Mouse (Mus musculus) neural tube, embryonic 15.5 days (tissue): ENCODE measurements around the gene Susd6. TPM values are rescaled to one million over a fixed set of nuclear protein-coding genes. Genes with fewer than 3 reads are reported as not detected.

ENCODE experiments used
- ATAC-seq: fragments of 200-750 bp; cut with Nextera tagmentation; 2 replicates; pipeline ENCODE4 v1.8.0; 2017; ENCODE audit warnings: mild to moderate bottlenecking, moderate TSS enrichment, moderate library complexity; ENCODE audit not compliant: low FRiP score
- H3K27ac ChIP-seq: fragments of 300-500 bp; sonication (generic); replicated peaks from 2 replicates; pipeline ENCODE4 v1.5.1; 2015; ENCODE audit warnings: mild to moderate bottlenecking, inconsistent platforms
- H3K27me3 ChIP-seq: fragments of 300-500 bp; sonication (generic); replicated peaks from 2 replicates; pipeline ENCODE4 v1.6.1; 2015; ENCODE audit warnings: inconsistent platforms
- H3K36me3 ChIP-seq: fragments of 300-500 bp; sonication (generic); 2 replicates; pipeline ENCODE4 v1.6.1; 2015; ENCODE audit warnings: inconsistent platforms
- H3K4me1 ChIP-seq: fragments of 300-500 bp; sonication (generic); 2 replicates; pipeline ENCODE4 v1.6.1; 2015; ENCODE audit warnings: inconsistent platforms
- H3K4me2 ChIP-seq: fragments of 300-500 bp; sonication (generic); 2 replicates; pipeline ENCODE4 v1.6.1; 2015; ENCODE audit warnings: inconsistent platforms, mild to moderate bottlenecking, moderate library complexity
- H3K4me3 ChIP-seq: fragments of 300-500 bp; sonication (generic); replicated peaks from 2 replicates; pipeline ENCODE4 v1.5.1; 2015; ENCODE audit warnings: mild to moderate bottlenecking, inconsistent platforms
- H3K9ac ChIP-seq: fragments of 300-500 bp; sonication (generic); replicated peaks from 2 replicates; pipeline ENCODE4 v1.6.1; 2015; ENCODE audit warnings: mild to moderate bottlenecking, inconsistent platforms
- H3K9me3 ChIP-seq: fragments of 300-500 bp; sonication (generic); replicated peaks from 2 replicates; pipeline ENCODE4 v1.6.1; 2016; ENCODE audit warnings: inconsistent platforms
- WGBS: fragments of 180-500 bp; shearing (Covaris S2); methylation state at CpG from one replicate; pipeline ENCODE4 v1.1.7; 2015; ENCODE audit warnings: mixed read lengths; 5-methylcytosine and 5-hydroxymethylcytosine counted together
- polyA plus RNA-seq: library from polyadenylated mRNA; unstranded; fragments of >200 nt; fragmentation: Nextera tagmentation; extraction: Ambion mirVana; gene quantifications from 2 replicates; pipeline ENCODE4 v1.2.1, GENCODE M21; 2015

Gene Susd6
- polyA plus RNA-seq, 1 experiment from 2014 or later: 9.1 TPM

- no peak for ATAC-seq
- Histone ChIP-seq H3K27ac (peak overlapping the region; percentile 61), H3K36me3 (no peaks in the 10 kb centered on the region), H3K27me3 (no peaks in the 10 kb centered on the region), H3K4me1 (peaks cover 25% of the 10 kb centered on the region; the same call in 1 of the 2 replicates), H3K9me3 (no peaks in the 10 kb centered on the region), H3K4me3 (no peak overlapping the region), H3K9ac (no peak overlapping the region), H3K4me2 (no peak overlapping the region)
- 81% methylated on average over 4 of the region's 4 CpGs for WGBS
Measured at GRCm38 (mm10) chr12:80843651-80844444, 53.5 kb downstream of the Susd6 start.

- 68% methylated on average over 1 of the region's 1 CpGs for WGBS
- no peak overlapping the region for H3K9ac ChIP-seq
- peaks cover 22% of the 10 kb centered on the region; the same call in 1 of the 2 replicates for H3K4me1 ChIP-seq
- no peak overlapping the region for H3K4me3 ChIP-seq
- no peaks in the 10 kb centered on the region for H3K36me3 ChIP-seq
- no peaks in the 10 kb centered on the region for H3K27me3 ChIP-seq
- ATAC-seq: no peak
- no peak overlapping the region for H3K4me2 ChIP-seq
- no peak overlapping the region for H3K27ac ChIP-seq
- no peaks in the 10 kb centered on the region for H3K9me3 ChIP-seq
Measured at GRCm38 (mm10) chr12:80845901-80846300, 55.6 kb downstream of the Susd6 start.

GRCm38 (mm10) chr12:80846861-80847268, 56.6 kb downstream of the Susd6 start:
- H3K4me2 ChIP-seq: no peak overlapping the region
- no peaks in the 10 kb centered on the region for H3K9me3 ChIP-seq
- peaks cover 22% of the 10 kb centered on the region; the same call in 1 of the 2 replicates for H3K4me1 ChIP-seq
- H3K27me3 ChIP-seq: no peaks in the 10 kb centered on the region
- ATAC-seq: no peak
- H3K36me3 ChIP-seq: no peaks in the 10 kb centered on the region
- no peak overlapping the region for H3K4me3 ChIP-seq
- no peak overlapping the region for H3K27ac ChIP-seq
- 86% methylated on average over 1 of the region's 1 CpGs for WGBS
- H3K9ac ChIP-seq: no peak overlapping the region

GRCm38 (mm10) chr12:80852001-80852400, 61.7 kb downstream of the Susd6 start:
- Histone ChIP-seq H3K4me2 (no peak overlapping the region), H3K9ac (no peak overlapping the region), H3K9me3 (no peaks in the 10 kb centered on the region), H3K27me3 (no peaks in the 10 kb centered on the region), H3K4me1 (peaks cover 10% of the 10 kb centered on the region; the same call in 1 of the 2 replicates), H3K36me3 (no peaks in the 10 kb centered on the region), H3K27ac (no peak overlapping the region), H3K4me3 (no peak overlapping the region)
- ATAC-seq: no peak
- WGBS: 74% methylated on average over 1 of the region's 1 CpGs

- H3K27ac ChIP-seq: peak overlapping the region; percentile 45
- H3K9me3 ChIP-seq: no peaks in the 10 kb centered on the region
Measured at GRCm38 (mm10) chr12:80853737-80854136, 63.4 kb downstream of the Susd6 start.

GRCm38 (mm10) chr12:80854671-80855070, 64.4 kb downstream of the Susd6 start:
- peaks cover 17% of the 10 kb centered on the region for H3K4me1 ChIP-seq
- no peak overlapping the region for H3K4me2 ChIP-seq
- no peak overlapping the region for H3K4me3 ChIP-seq
- WGBS: 97% methylated on average over 4 of the region's 4 CpGs
- H3K36me3 ChIP-seq: no peaks in the 10 kb centered on the region
- H3K9me3 ChIP-seq: no peaks in the 10 kb centered on the region
- no peaks in the 10 kb centered on the region for H3K27me3 ChIP-seq
- H3K9ac ChIP-seq: no peak overlapping the region
- no peak overlapping the region for H3K27ac ChIP-seq
- no peak for ATAC-seq

More at GRCm38 (mm10) chr12:80853737-80854136, 63.4 kb downstream of the Susd6 start:
- Histone ChIP-seq H3K4me3 (no peak overlapping the region), H3K4me2 (no peak overlapping the region), H3K4me1 (peaks cover 16% of the 10 kb centered on the region), H3K9ac (no peak overlapping the region), H3K27me3 (no peaks in the 10 kb centered on the region), H3K36me3 (no peaks in the 10 kb centered on the region)
- ATAC-seq: no peak
- WGBS: 64% methylated on average over 3 of the region's 3 CpGs

- no peaks in the 10 kb centered on the region for H3K9me3 ChIP-seq
- H3K4me1 ChIP-seq: peaks cover 17% of the 10 kb centered on the region
- H3K4me3 ChIP-seq: no peak overlapping the region
- no peak overlapping the region for H3K9ac ChIP-seq
- no peaks in the 10 kb centered on the region for H3K36me3 ChIP-seq
- no peaks in the 10 kb centered on the region for H3K27me3 ChIP-seq
- H3K27ac ChIP-seq: no peak overlapping the region
- 86% methylated on average over 2 of the region's 2 CpGs for WGBS
- no peak overlapping the region for H3K4me2 ChIP-seq
- no peak for ATAC-seq
Measured at GRCm38 (mm10) chr12:80855100-80855499, 64.8 kb downstream of the Susd6 start.

GRCm38 (mm10) chr12:80855581-80855980, 65.3 kb downstream of the Susd6 start:
- Histone ChIP-seq H3K36me3 (no peaks in the 10 kb centered on the region), H3K9ac (no peak overlapping the region), H3K4me1 (peaks cover 17% of the 10 kb centered on the region), H3K4me2 (no peak overlapping the region), H3K4me3 (no peak overlapping the region), H3K27me3 (no peaks in the 10 kb centered on the region), H3K9me3 (no peaks in the 10 kb centered on the region), H3K27ac (no peak overlapping the region)
- ATAC-seq: no peak
- WGBS: 10% methylated on average over 1 of the region's 1 CpGs

GRCm38 (mm10) chr12:80857636-80858293, 67.5 kb downstream of the Susd6 start:
- 0 out of 2 replicates have a peak, but pooled peaks have one; percentile 41 for ATAC-seq
- 21% methylated on average over 3 of the region's 3 CpGs for WGBS

GRCm38 (mm10) chr12:80858307-80858706, 68.0 kb downstream of the Susd6 start:
- Histone ChIP-seq H3K4me3 (no peak overlapping the region), H3K4me2 (no peak overlapping the region), H3K27me3 (no peaks in the 10 kb centered on the region), H3K27ac (peak overlapping the region; percentile 45; the same call in 1 of the 2 replicates), H3K9me3 (no peaks in the 10 kb centered on the region), H3K9ac (no peak overlapping the region), H3K4me1 (peaks cover 25% of the 10 kb centered on the region), H3K36me3 (no peaks in the 10 kb centered on the region)
- WGBS: 26% methylated on average over 2 of the region's 2 CpGs
- no peak for ATAC-seq

More at GRCm38 (mm10) chr12:80857636-80858293, 67.5 kb downstream of the Susd6 start:
- Histone ChIP-seq H3K27me3 (no peaks in the 10 kb centered on the region), H3K9me3 (no peaks in the 10 kb centered on the region), H3K9ac (no peak overlapping the region), H3K36me3 (no peaks in the 10 kb centered on the region), H3K4me2 (no peak overlapping the region), H3K4me1 (peaks cover 21% of the 10 kb centered on the region), H3K27ac (peak overlapping the region; percentile 7; the same call in 1 of the 2 replicates), H3K4me3 (no peak overlapping the region)

GRCm38 (mm10) chr12:80861916-80862315, 71.6 kb downstream of the Susd6 start:
- Histone ChIP-seq H3K27me3 (no peaks in the 10 kb centered on the region), H3K9ac (no peak overlapping the region), H3K36me3 (no peaks in the 10 kb centered on the region), H3K4me1 (peaks cover 20% of the 10 kb centered on the region), H3K27ac (no peak overlapping the region), H3K4me3 (no peak overlapping the region), H3K9me3 (no peaks in the 10 kb centered on the region), H3K4me2 (no peak overlapping the region)
- WGBS: 4% methylated on average over 1 of the region's 1 CpGs
- ATAC-seq: no peak

GRCm38 (mm10) chr12:80863370-80863769, 73.1 kb downstream of the Susd6 start:
- no peak for ATAC-seq
- H3K4me2 ChIP-seq: no peak overlapping the region
- no peaks in the 10 kb centered on the region for H3K27me3 ChIP-seq
- WGBS: 80% methylated on average over 2 of the region's 2 CpGs
- no peak overlapping the region for H3K27ac ChIP-seq
- H3K36me3 ChIP-seq: no peaks in the 10 kb centered on the region
- H3K4me1 ChIP-seq: peaks cover 18% of the 10 kb centered on the region
- no peak overlapping the region for H3K4me3 ChIP-seq
- no peaks in the 10 kb centered on the region for H3K9me3 ChIP-seq
- H3K9ac ChIP-seq: no peak overlapping the region
